Mouse (Mus musculus): ENCODE data around the gene Mylk4.

Gene Mylk4

GRCm38 (mm10) chr13:32707894-32708293 lies 75.9 kb downstream of the Mylk4 start:
- DNase-seq (ENCODE audit: low spot score) = no peak

- DNase-seq (ENCODE audit: low spot score) = no peak
These were observed 77.0 kb downstream of the Mylk4 start for GRCm38 (mm10) chr13:32706651-32707288.

GRCm38 (mm10) chr13:32705315-32705714 lies 78.4 kb downstream of the Mylk4 start:
- DNase-seq (ENCODE audit: low spot score) = no peak

- DNase-seq (ENCODE audit: low spot score) = no peak
These were observed 78.8 kb downstream of the Mylk4 start for GRCm38 (mm10) chr13:32704911-32705310.

GRCm38 (mm10) chr13:32701564-32701963 lies 82.2 kb downstream of the Mylk4 start:
- DNase-seq (ENCODE audit: low spot score) = no peak

- DNase-seq (ENCODE audit: low spot score) = no peak
These were observed 84.4 kb downstream of the Mylk4 start for GRCm38 (mm10) chr13:32699376-32699775.

- no peak for DNase-seq (ENCODE audit: low spot score)
These were observed 84.8 kb downstream of the Mylk4 start for GRCm38 (mm10) chr13:32698956-32699355.

- DNase-seq (ENCODE audit: low spot score) = no peak
These were observed 89.8 kb downstream of the Mylk4 start for GRCm38 (mm10) chr13:32693886-32694455.

- DNase-seq (ENCODE audit: low spot score) = no peak
These were observed 91.2 kb downstream of the Mylk4 start for GRCm38 (mm10) chr13:32692563-32692962.

- DNase-seq (ENCODE audit: low spot score) = no peak
These were observed 93.5 kb downstream of the Mylk4 start for GRCm38 (mm10) chr13:32690279-32690678.

GRCm38 (mm10) chr13:32680868-32681515 lies 102.8 kb downstream of the Mylk4 start:
- DNase-seq (ENCODE audit: low spot score) = peak; percentile 75

GRCm38 (mm10) chr13:32680121-32680551 lies 103.6 kb downstream of the Mylk4 start:
- DNase-seq (ENCODE audit: low spot score) = no peak

GRCm38 (mm10) chr13:32678998-32679397 lies 104.8 kb downstream of the Mylk4 start:
- no peak for DNase-seq (ENCODE audit: low spot score)

- DNase-seq (ENCODE audit: low spot score) = no peak
These were observed 113.0 kb downstream of the Mylk4 start for GRCm38 (mm10) chr13:32670782-32671181.

- no peak for DNase-seq (ENCODE audit: low spot score)
These were observed 115.5 kb downstream of the Mylk4 start for GRCm38 (mm10) chr13:32668296-32668695.

GRCm38 (mm10) chr13:32667386-32667785 lies 116.4 kb downstream of the Mylk4 start:
- no peak for DNase-seq (ENCODE audit: low spot score)

- DNase-seq (ENCODE audit: low spot score) = no peak
These were observed 121.7 kb downstream of the Mylk4 start for GRCm38 (mm10) chr13:32662041-32662440.

GRCm38 (mm10) chr13:32660294-32660693 lies 123.5 kb downstream of the Mylk4 start:
- DNase-seq (ENCODE audit: low spot score) = no peak

GRCm38 (mm10) chr13:32659271-32659670 lies 124.5 kb downstream of the Mylk4 start:
- DNase-seq (ENCODE audit: low spot score) = no peak

- no peak for DNase-seq (ENCODE audit: low spot score)
These were observed 126.2 kb downstream of the Mylk4 start for GRCm38 (mm10) chr13:32657583-32657982.
